Mouse (Mus musculus) adrenal gland, postnatal 4 days (tissue): Measurements from ENCODE around the gene Fgfr2. TPM values are rescaled to one million over a fixed set of nuclear protein-coding genes. Genes with fewer than 3 reads are reported as not detected.

Experiments
- DNase-seq, 2 experiments: peaks; one replicate each; pipeline ENCODE4 v3.0.0; 2021 to 2022; ENCODE audit warnings: low spot score in 2 of 2, mixed read lengths in 2 of 2
- total RNA-seq, 2 experiments: library from RNA; stranded (reverse); gene quantifications; 2 replicates each; pipeline ENCODE4 v1.2.3; 2021

Gene Fgfr2
- total RNA-seq, 2 experiments from 2014 or later, result 205 to 210 TPM

DNA sequence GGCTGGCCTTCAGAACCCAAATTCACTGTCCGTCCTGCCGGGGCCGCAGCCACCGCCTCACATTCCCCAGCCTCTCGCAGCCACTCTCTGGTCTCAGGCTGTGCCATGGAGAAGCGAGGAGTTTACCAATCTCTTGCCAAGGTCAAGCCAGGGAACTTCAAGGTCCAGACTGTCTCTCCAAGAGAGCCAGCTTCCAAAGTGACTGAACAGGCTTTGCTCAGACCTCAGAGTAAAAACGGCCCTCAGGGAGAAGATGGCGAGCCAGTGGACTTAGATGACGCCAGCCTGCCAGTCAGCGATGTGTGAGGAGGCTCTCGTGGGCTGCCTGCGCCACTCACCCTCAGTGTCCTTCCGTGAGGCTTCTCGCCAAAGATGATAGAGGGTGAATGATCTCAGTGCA is 2212.3 kb downstream of the Fgfr2 start:
- no peak for DNase-seq

DNA sequence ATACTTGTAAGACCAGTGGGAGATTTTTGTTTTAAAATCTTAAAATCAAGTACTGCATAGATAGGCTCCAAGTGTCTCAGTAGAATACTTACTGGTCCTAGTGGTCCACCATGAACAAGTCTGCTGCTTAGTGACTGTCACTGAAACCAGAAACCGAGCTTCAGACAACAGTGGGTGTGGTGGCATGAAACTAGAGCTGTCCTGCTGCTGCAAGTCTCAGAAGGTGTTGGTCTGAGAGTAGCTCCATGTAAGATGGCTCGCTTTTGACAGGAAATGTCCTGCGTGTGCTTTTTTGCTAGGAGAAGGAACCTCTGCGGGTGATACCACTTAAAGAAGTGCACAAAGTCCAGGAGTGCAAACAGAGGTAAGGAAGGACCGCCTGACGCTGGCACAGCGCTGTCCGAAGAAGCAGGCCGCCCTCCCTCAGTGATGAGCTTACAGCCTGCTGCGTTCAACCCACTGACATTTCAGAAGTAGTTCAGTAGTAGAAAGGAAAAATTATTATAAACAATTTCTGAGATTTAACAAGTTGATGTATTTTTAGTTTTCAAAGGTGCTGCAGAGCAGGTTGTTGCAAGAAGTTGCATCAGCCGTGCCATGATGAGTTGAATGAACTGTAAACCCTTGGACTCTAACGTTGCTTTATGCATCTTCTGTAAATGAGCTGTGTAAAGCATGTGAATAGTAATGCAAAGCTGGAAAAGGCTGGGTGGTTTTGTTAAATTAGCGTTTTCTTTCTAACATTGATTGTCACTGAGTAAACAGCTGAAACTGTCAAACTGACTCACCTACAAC is 2218.4 kb downstream of the Fgfr2 start:
- DNase-seq, result no peak

DNA sequence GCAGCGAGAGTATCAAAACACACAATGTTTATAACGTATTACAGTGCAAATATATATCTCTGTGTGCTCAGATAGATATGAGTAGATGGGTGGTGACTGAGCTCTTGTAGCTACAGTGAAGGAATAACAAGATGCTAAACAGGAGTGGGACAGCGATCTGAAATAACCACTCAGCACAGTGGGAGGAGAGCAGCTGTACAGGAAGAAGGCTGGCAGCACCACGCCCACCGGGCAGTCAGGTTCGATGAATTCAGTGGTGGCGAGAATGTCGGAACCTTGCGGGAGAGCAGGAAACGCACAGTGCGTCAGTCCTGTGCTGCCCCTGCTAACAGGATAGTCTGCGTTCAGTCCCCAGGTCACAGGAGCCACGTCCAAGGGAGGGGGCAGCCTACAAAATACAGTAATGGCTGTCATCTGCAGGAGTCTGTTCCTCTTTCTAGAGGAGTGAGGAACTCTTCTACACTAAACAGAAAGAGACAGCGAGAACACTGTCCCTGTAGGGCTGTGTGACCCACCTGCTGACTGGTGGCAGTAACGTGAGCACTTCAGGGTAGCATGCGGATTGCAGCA is 2219.6 kb downstream of the Fgfr2 start:
- DNase-seq, result no peak

DNA sequence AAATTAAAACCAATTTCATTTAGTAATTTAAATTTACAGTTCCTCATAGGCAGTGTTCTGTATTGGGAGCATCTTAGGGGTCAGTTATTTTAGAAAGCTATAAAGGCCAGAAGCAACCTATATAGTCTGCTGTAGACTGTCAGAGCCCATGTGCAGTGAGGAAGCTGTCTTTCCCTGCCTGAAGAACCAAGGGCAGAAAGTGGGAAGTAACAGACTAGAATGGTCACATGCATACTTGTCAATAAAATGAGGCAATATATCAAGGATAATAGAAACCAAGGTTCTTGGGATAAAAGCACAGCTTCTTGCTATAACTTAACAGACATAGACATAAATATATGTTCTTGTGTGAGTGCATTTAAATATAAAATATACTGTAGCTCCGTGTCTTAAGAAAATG is 2220.2 kb downstream of the Fgfr2 start:
- DNase-seq, result no peak

DNA sequence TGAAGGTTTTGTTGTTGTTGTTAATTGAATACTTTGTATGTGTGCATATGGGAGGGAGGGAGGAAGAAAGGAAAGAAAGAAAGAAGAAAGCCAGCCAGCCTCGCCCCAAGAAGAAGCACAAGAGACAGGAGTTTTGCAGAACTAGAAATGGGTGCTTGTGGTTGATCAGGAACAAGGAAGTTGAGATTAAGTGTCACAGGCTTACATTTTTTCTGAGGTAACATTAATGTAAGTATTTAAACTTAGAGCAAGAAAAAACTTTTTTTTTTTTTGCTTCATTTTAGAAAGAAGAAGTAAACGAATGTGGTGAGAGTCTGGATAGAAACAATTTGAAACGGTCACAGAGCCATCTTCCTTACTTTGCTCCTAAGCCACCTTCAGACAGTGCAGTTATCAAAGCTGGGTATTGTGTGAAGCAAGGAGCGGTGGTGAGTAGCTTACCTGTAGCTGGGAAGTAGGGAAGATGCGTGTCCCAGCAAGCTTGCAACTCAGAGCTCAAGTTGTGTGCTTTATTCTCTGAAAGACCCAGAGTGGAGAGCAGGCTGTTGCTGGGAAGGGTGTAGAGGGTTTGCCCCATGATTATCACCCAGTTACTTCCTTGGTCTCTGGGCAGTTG is 2222.8 kb downstream of the Fgfr2 start:
- DNase-seq, result no peak

DNA sequence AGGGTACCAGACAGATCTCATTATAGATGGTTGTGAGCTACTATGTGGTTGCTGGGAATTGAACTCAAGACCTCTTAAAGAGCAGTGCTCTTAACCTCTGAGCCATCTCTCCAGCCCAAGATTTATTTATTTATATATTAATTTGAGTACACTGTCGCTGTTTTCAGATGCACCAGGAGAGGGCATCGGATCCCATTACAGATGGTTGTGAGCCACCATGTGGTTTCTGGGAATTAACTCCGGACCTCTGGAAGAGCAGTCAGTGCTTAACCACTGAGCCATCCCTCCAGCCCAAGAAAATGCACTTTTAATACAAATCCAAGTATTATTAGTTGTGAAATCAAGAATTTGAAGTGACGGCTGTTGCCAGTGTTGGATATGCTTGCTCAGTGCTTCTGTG is 2224.8 kb downstream of the Fgfr2 start:
- DNase-seq, result no peak

DNA sequence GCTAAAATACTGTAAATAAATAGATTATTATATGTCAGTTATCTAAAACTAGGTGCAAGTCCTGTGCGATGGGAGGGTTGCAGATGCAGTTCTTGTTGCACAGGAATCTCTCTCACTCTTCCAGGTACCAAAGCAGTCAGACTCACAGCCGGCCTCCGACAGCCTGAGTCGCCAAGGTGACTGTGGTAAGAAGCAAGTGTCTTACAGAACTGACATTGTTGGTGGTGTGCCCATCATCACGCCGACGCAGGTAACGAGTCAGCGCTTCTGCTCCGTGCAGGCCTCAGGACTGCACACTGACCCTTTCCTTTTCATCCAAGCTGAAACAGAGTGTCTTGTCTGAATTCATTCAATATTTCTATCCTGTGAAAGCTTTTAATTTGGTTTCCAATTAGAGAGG is 2225.9 kb downstream of the Fgfr2 start:
- no peak for DNase-seq

DNA sequence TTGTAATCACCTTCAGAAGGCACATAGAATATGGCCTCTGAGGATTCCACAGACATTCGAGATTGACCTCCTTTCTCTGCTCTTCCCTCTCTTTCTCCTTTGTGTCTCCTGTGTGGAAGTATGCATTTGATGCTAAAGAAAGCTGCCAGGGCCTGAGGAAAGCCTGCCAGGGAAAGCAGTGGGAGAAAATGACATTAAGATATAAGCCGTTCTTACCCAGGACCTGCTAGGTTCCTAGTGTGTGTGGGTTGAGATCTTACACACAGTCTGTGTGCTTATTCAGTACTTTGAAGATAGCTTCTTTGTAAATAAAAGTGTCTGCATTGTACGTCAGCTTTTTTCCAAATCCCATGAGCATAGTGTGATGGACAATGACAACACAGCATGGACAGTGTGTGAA is 2227.1 kb downstream of the Fgfr2 start:
- no peak for DNase-seq

DNA sequence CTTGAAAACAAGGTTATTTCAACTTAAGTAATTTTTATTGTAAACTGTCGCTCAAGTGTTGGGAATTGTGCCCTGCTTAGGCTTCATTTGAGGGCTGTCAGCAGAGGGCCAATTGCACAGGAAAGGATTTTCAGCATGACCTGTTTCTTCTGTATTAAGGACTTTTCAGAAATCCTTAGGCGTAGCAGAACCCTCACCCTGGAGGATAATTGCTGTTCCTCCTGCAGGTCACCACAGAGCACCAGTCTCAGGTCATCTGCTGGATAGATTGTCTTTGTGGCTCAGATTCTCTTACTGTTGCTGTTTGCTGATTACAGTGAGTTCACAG is 2227.6 kb downstream of the Fgfr2 start:
- no peak for DNase-seq

DNA sequence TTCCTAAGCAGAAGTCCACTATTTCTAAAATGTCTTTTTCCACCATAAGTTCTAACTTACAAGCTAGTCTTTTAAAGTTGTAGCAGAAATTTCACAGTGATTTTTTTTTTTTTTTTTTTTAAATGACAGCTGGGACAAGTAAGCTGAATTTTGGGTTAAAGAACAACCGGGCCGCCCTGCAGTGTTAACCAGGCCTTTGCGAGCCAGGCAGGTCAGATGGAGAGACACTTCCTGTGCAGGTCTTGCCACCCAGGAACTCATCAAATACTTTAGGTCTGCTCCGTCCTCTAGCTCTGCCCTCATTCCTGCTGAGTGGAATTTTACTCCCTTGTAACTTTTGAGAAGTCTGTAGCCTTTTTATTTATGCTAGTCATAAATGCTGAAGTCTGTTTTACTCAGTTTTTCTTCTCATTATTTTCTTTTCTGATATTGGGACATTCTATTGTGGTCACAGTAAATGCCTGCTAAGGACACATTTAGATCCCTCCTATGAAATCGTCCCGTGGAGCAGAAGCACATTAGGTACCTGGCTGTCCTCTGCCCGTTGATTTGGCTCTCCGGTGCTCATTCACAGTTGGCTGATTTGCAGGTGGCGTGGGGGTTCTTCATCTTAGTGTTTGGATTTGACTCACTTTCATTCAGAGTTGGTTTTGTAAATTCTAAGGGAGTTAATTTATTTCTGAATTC is 2228.1 kb downstream of the Fgfr2 start:
- DNase-seq, result no peak

DNA sequence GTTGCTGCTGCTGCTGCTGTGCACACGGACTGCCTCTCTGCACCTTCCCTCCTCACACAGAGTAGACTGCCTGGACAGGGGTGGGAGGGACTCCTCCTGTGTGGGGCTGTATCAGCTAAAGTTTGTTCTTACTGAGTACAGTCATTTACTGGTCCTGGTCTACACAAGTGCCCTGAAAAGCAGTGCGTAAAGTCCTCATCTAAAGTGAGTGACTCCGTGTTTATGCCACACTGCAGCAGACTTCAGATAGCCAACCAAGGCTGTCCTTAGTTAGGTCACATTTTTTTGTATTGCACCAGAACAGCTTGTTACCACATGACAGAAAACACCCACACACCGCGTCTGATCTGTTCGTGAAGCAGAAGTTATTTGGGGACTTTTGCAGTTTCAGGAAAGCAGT is 2230.2 kb downstream of the Fgfr2 start:
- no peak for DNase-seq

DNA sequence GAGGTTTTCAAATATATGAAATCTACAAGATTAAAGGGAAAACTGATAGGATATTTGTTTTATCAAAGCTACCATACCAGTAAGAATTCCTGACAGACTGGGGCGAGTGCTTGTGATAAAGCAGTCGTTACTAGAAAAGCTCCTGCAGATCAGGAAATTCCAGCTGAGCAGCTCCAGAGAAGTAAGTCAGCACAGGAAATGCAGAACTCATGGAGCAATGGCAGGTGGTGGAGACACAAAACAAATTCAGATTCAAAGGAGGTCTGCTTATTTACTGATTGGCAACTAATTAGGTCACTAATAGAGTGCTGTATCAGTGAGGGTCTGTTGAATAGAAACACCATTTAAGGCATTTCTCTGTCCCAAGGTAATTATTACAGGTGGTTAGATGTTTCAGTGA is 2232.3 kb downstream of the Fgfr2 start:
- DNase-seq, result no peak

DNA sequence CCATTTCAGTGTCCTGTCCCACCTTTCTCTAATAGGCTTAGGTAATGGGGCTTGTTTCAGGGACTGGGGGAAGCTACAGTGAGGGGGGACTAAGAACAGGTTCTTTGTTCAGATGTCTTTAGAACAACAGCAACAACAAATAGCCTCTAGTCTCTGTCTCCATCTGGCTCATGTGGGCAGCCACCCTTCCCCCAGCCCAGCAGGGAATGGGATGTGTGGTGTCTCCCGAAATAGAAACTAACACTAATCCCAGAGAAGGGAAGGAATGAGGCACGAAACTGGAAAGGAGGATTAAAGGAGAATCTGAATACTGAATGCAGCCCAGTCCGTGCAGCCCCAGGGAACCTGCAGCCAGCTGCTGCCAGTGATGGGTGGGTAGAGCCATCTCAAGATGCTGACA is 2235.2 kb downstream of the Fgfr2 start:
- DNase-seq, result no peak

DNA sequence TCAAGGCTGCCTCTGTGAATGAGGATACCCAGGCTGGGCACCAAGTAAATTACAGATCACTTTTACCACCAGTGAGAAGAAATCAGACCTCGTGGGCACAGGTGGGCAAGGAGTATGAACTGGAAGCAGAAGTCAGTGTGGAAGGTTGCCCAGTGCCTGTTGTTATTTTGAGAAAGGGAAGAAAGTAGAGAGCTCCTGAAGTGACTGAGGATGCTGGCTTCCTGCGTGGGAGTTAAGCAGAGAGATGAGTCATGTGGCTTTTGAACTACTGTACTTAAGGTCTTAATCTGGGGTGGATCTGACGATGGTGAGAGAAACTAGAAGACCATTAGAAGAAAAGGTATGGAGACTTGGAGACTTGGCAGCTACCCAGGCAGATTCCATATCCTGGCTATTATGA is 2236.9 kb downstream of the Fgfr2 start:
- DNase-seq, result no peak

DNA sequence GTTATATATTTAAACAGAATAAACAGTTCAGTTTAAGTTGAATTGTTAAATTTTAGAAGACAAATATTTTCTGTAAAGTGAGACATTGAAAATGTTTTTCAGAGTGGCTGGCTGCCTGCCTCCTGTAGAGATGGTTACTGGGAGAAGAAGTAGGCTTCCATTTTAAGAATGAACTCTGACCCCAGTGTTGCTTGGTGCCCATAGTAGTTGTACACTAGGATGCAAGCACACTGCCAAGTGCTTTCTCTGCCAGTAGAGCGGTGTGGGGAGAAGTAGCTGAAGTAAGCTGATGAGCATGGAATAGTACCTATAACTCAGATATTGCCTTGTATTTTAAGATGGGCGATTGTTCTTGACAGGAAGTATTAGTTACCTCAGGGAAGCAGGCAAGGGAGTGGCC is 2239.0 kb downstream of the Fgfr2 start:
- DNase-seq, result no peak

DNA sequence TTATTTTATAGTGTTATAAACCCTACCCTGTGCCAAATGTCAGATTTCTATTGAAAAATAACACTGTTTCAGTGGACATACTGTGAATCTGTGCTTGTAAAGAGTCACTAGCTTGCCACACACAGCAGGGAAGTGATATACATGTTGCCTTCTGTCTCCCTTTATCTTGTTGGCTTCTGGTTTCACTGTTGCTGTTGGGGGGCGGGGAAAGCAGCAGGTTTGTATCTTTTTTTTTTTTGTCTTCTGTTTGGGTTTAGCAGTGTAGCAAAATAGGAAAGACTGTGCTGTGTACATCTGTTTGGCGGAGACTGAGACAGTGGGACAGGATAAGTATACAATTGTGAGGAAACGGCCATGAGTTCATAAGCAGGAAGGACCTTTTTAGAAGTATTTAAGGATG is 2255.9 kb downstream of the Fgfr2 start:
- no peak for DNase-seq

DNA sequence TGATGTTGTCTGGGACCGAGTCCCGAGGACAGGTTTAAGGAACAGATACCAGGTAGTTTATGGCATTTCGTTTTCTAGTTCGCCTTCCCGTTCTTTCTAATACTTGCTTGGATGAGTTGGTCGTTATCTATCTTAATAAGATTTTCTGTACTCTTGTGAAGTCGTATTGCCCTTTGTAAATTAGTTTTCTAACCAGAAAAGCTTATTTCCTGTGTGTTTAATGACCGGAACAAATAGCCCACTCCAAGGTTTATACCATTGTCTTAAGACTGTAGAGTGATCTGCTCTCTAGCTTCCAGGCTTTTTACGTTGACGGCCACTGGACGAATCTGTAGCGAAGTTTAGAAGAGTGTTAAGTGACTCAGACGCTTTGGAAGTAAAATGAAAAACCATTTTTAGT is 2256.5 kb downstream of the Fgfr2 start:
- no peak for DNase-seq

DNA sequence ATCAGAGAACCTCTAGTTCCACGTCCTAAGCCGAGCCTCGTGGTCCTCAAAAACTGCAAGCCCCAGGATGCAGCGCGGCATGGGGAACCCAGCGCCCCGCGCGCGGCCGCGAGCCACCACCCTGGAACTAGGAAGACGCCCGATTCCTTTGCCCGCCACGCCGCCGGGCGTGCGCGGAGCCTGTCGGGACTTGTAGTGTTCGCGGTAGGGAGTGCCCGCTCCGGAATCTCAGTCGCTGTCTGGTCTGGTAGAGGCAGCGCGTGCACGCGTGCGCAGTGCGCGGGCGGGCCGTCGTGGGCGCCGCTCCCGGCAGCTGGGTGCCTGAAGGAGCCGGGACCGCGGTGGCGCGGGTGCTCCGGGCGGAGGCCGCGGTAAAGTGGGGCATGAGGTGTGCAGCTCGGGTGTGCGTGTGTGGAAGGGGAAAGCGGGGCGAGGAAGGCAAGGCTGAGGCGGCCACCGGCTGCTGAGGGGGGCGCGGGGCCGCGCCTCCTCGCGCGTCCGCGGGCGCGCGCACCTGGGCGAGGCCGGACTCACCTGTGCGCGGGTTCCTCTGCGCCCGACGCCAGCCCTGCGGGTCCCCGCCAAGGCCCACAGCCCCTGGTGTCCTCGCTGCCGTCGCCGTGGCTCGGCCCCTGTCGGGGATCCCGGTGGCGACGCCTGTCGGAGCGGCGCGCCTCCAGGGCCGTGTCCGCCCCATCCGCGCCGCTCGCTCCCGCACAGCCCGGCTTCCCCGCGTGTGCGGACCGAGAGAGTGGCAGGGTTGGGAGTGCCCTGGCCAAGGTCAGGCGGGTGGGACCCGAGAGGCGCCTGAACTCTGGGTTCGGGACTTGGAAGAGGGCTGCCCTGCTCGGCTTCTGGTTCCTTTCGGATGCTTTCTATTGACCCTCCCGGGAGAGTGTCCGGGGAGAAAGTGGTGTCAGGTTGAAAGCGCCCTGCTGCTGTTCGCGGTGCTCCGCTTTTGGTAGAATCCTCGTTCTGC is 2257.2 kb downstream of the Fgfr2 start, which contains the start of gene Plekha1:
TSS of gene Plekha1 (plus strand) at position 144 of the 979 bp plus-strand sequence.
- DNase-seq, result peak; percentile 90 to 97

DNA sequence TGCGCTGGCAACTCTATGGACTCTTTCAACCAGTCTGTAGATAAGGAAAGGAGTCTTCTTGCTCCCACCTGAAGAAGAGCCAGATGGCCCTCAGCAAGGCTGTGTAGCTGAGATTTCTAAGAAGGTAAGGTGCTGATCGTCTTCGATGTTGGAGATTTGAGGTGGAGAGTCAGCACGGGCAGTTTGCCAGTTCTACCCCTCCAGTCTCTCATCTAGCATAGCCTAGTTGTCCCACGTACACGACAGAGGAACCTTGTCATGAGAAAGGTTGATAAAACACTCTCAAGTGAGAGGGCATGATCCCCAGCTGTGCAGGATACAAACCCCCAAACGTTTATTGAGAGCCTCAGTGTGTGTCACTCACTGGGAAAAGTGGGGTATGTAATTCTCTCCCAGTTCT is 2258.4 kb downstream of the Fgfr2 start:
- DNase-seq, result no peak

DNA sequence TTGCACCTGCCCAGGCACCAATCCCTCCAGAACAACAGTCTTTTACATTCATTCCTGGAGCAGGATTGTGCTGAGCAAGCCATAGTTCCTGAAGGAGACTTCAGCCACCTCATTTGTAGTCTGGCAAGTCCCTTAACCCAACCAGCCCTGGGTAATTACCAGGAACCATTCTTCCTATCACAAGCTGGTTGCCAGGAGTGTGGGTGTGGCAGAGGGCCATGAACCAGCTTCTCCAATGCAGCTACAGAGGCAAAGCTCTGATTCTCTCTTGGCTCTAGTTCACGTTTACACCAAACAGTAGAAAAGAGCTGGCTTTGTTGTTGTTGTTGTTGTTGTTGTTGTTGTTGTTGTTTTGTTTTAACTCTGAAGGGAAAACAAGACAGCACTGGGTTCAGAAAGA is 2260.6 kb downstream of the Fgfr2 start:
- DNase-seq, result no peak

DNA sequence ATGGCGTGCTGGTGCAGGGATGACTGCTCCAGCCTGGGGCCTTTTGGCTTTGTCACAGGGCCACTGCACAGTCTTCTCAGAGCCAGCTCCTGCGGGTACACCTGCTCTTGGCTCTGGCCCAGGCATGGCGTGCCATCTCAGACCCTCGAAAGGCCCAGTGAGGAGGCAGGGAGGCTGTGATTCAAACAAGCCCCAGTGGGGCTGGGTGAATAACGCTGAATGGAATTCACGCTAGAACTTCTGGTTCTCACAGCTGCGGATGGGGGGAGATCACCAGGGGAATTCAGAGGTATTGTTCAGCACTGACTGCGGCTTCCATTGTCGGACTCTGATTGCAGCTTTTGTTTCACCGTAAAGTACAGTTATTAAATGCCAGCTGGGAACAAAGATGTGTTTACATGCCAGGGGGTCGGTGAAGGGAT is 2262.4 kb downstream of the Fgfr2 start:
- DNase-seq, result no peak
